Mouse (Mus musculus) heart, postnatal 14 days (tissue): ENCODE data around the gene Fmnl2. TPM values are rescaled to one million over a fixed set of nuclear protein-coding genes. Genes with fewer than 3 reads are reported as not detected.

Experiments used
- total RNA-seq, 2 experiments: library from RNA; stranded (reverse); gene quantifications; 2 replicates each; pipeline ENCODE4 v1.2.3; 2021

Fmnl2 gene
- total RNA-seq, 2 experiments from 2014 or later: 7.5 TPM

Other genes with a start within 250 kb of the Fmnl2 start
- gene Cacnb4, start 181.0 kb upstream of the Fmnl2 start, total RNA-seq: 1 to 10 TPM; 1.2 to 1.5 TPM
- gene Stam2, start 115.6 kb upstream of the Fmnl2 start, total RNA-seq: 10 to 100 TPM; 23.3 to 23.4 TPM